Mouse (Mus musculus): ENCODE measurements around the gene Ndufs1. TPM values are rescaled to one million over a fixed set of nuclear protein-coding genes. Genes with fewer than 3 reads are reported as not detected.
"Not testable (repeated sequence)": the region's sequence is repeated elsewhere in the genome, so short reads cannot be mapped to it uniquely, and the experiment has no call there.

Gene Ndufs1
- total and polyA plus RNA-seq, 2 experiments from 2014 or later = 105 to 148 TPM

GRCm38 (mm10) chr1:63176259-63176603 is 402 bp downstream of the Ndufs1 start:
- no peak for TF ChIP-seq CTCF (IDR thresholded peaks at IDR 0.05; ENCODE audit: low read depth)
- H3K4me2 ChIP-seq (ENCODE audit: low read depth, low read length) = peak overlapping the region; percentile 76
- H3K9me3 ChIP-seq (ENCODE audit: low read length) = no peaks in the 10 kb centered on the region
- H3K27me3 ChIP-seq (ENCODE audit: insufficient read depth, low read length) = no peaks in the 10 kb centered on the region
- peaks cover 6% of the 10 kb centered on the region for H3K4me1 ChIP-seq (ENCODE audit: insufficient read depth, low read length)
- ATAC-seq (peak; percentile 59), DNase-seq (ENCODE audit: low spot score) (no peak)
- H3K4me3 ChIP-seq (ENCODE audit: low read length) = peak overlapping the region; percentile 85
- peaks cover 23% of the 10 kb centered on the region for H3K36me3 ChIP-seq (ENCODE audit: insufficient read depth, low read length)
- H3K27ac ChIP-seq = peak overlapping the region; percentile 94
- H3K9ac ChIP-seq (replicated peaks; ENCODE audit: low read length) = peak overlapping the region; percentile 75
- WGBS = under 1% methylated on average over 14 of the region's 14 CpGs

DNA sequence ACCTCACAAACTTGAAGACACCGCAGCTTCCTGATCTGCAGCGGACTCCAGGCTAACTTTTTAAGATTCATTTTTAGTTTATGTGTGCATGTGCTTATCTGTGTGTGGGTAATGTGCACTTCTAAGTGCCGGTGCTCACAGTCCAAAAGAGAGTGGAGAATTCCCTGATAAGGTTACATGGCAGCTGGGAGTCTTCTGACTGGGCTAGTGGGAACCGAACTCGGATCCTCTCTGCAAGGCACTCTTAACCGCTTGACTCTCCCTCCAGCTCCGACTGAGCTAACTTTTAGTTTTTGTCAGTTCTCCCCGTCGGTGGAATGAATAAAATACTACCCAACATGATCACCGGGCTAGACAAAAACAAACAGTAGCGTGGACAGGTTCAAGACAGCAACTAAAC is 780 bp downstream of the Ndufs1 start:
- ATAC-seq = no peak

GRCm38 (mm10) chr1:63168638-63169037 is 8.0 kb downstream of the Ndufs1 start:
- H3K36me3 ChIP-seq (ENCODE audit: insufficient read depth, low read length) = peaks cover 39% of the 10 kb centered on the region
- TF ChIP-seq CTCF (IDR thresholded peaks at IDR 0.05; ENCODE audit: low read depth) = no peak
- no peak overlapping the region for H3K4me2 ChIP-seq (ENCODE audit: low read depth, low read length)
- DNase-seq (ENCODE audit: low spot score) = no peak
- WGBS = 86% methylated on average over 2 of the region's 2 CpGs
- no peak overlapping the region for H3K9ac ChIP-seq (replicated peaks; ENCODE audit: low read length)
- H3K27me3 ChIP-seq (ENCODE audit: insufficient read depth, low read length) = no peaks in the 10 kb centered on the region
- no peak for ATAC-seq
- H3K4me1 ChIP-seq (ENCODE audit: insufficient read depth, low read length) = no peaks in the 10 kb centered on the region
- H3K9me3 ChIP-seq (ENCODE audit: low read length) = no peaks in the 10 kb centered on the region
- no peak overlapping the region for H3K27ac ChIP-seq
- no peak overlapping the region for H3K4me3 ChIP-seq (ENCODE audit: low read length)

More for the DNA sequence above, 780 bp downstream of the Ndufs1 start:
- 11% methylated on average over 11 of the region's 11 CpGs for WGBS
- H3K9me3 ChIP-seq (ENCODE audit: low read length) = no peaks in the 10 kb centered on the region
- H3K27ac ChIP-seq = peak overlapping the region; percentile 94
- peaks cover 23% of the 10 kb centered on the region for H3K36me3 ChIP-seq (ENCODE audit: insufficient read depth, low read length)
- peak overlapping the region; percentile 76 for H3K4me2 ChIP-seq (ENCODE audit: low read depth, low read length)
- H3K4me1 ChIP-seq (ENCODE audit: insufficient read depth, low read length) = peaks cover 6% of the 10 kb centered on the region
- peak; percentile 27 for DNase-seq (ENCODE audit: low spot score)
- H3K9ac ChIP-seq (replicated peaks; ENCODE audit: low read length) = peak overlapping the region; percentile 75
- H3K27me3 ChIP-seq (ENCODE audit: insufficient read depth, low read length) = no peaks in the 10 kb centered on the region
- peak overlapping the region; percentile 85 for H3K4me3 ChIP-seq (ENCODE audit: low read length)
- TF ChIP-seq CTCF (IDR thresholded peaks at IDR 0.05; ENCODE audit: low read depth) = no peak

- DNase-seq (ENCODE audit: low spot score) (no peak), ATAC-seq (no peak)
- no peak overlapping the region for H3K4me2 ChIP-seq (ENCODE audit: low read depth, low read length)
- no peaks in the 10 kb centered on the region for H3K4me1 ChIP-seq (ENCODE audit: insufficient read depth, low read length)
- no peak overlapping the region for H3K4me3 ChIP-seq (ENCODE audit: low read length)
- no peaks in the 10 kb centered on the region for H3K27me3 ChIP-seq (ENCODE audit: insufficient read depth, low read length)
- H3K27ac ChIP-seq = no peak overlapping the region
- 96% methylated on average over 13 of the region's 13 CpGs for WGBS
- no peak for TF ChIP-seq CTCF (IDR thresholded peaks at IDR 0.05; ENCODE audit: low read depth)
- H3K36me3 ChIP-seq (ENCODE audit: insufficient read depth, low read length) = peaks cover 25% of the 10 kb centered on the region
- no peaks in the 10 kb centered on the region for H3K9me3 ChIP-seq (ENCODE audit: low read length)
- H3K9ac ChIP-seq (replicated peaks; ENCODE audit: low read length) = no peak overlapping the region
Measured at GRCm38 (mm10) chr1:63140231-63140630, 36.4 kb downstream of the Ndufs1 start.

DNA sequence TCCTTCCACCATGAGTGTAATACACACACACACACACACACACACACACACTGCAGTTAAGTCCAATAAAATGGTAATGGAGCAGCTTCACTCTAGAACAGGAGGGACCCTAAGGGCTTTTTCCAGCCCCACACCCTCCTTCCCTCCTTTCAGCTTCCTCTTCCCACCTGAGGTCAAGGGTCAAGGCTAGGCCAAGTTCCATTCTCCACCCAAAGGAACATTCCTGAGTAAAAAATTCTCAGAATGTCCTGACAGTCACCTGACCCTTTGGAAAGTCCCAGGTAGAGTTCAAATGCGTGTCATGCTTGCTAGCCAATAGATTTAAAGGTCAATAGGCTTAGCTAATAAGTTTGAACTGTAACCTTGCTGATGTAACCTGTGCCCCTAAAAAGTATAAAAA is 38.0 kb downstream of the Ndufs1 start:
- H3K27ac ChIP-seq; H3K9ac ChIP-seq (replicated peaks; ENCODE audit: low read length); ATAC-seq; H3K4me3 ChIP-seq (ENCODE audit: low read length); DNase-seq (ENCODE audit: low spot score); H3K4me2 ChIP-seq (ENCODE audit: low read depth, low read length); H3K4me1 ChIP-seq (ENCODE audit: insufficient read depth, low read length); H3K27me3 ChIP-seq (ENCODE audit: insufficient read depth, low read length); H3K9me3 ChIP-seq (ENCODE audit: low read length): not testable (repeated sequence)
- peaks cover 14% of the 10 kb centered on the region for H3K36me3 ChIP-seq (ENCODE audit: insufficient read depth, low read length)
- WGBS = 100% methylated on average over 1 of the region's 1 CpGs

DNA sequence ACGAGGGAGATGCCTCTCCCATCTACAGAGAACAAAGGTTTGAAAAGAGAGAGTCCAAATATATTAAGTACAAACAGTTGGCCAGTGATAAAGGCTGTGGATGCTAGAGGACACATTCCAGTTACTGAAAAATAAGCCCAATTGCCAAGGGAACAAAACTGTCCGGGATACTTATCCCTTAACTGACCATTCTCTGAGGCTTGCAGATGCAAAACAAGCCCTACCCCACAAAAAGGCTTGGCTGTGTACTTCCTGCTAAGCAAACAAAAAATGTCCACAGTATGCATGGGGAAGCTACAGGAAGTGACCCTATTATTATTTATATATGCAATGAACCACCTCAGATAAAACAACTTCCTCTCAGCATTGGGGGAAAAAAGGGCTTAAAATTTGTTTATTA is 38.7 kb downstream of the Ndufs1 start:
- H3K4me1 ChIP-seq (ENCODE audit: insufficient read depth, low read length) = no peaks in the 10 kb centered on the region
- no peak overlapping the region for H3K9ac ChIP-seq (replicated peaks; ENCODE audit: low read length)
- H3K4me2 ChIP-seq (ENCODE audit: low read depth, low read length) = no peak overlapping the region
- no peak for DNase-seq (ENCODE audit: low spot score)
- H3K9me3 ChIP-seq (ENCODE audit: low read length) = no peaks in the 10 kb centered on the region
- peaks cover 8% of the 10 kb centered on the region; the same call in 1 of the 2 replicates for H3K36me3 ChIP-seq (ENCODE audit: insufficient read depth, low read length)
- no peak for TF ChIP-seq CTCF (IDR thresholded peaks at IDR 0.05; ENCODE audit: low read depth)
- ATAC-seq = no peak
- no peak overlapping the region for H3K4me3 ChIP-seq (ENCODE audit: low read length)
- 79% methylated on average over 2 of the region's 2 CpGs for WGBS
- H3K27ac ChIP-seq = no peak overlapping the region
- H3K27me3 ChIP-seq (ENCODE audit: insufficient read depth, low read length) = no peaks in the 10 kb centered on the region

DNA sequence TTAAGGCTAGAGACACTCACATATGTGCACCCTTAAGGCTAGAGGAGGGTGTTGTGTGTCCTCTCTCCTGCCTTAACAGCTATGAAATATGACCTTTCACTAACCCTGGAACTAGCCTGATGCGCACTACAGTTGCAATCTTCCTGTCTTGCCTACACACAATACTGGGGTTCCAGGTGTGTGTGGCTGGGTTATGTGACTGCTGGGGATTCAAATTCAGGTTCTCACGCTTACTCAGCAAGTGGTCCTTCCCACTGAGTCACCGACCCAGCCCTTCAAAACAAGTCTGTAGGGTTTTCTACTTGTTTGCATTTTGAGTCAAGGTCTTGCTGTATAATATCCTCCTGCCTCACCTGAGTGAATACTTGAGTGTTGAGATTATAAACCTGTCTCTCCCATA is 42.1 kb downstream of the Ndufs1 start:
- 77% methylated on average over 3 of the region's 3 CpGs for WGBS
- DNase-seq (ENCODE audit: low spot score) = no peak

More for the DNA sequence above, 42.1 kb downstream of the Ndufs1 start:
- H3K27ac ChIP-seq = no peak overlapping the region
- no peak overlapping the region for H3K4me3 ChIP-seq (ENCODE audit: low read length)
- no peaks in the 10 kb centered on the region for H3K27me3 ChIP-seq (ENCODE audit: insufficient read depth, low read length)
- H3K9ac ChIP-seq (replicated peaks; ENCODE audit: low read length) = no peak overlapping the region
- no peak overlapping the region for H3K4me2 ChIP-seq (ENCODE audit: low read depth, low read length)
- no peak for TF ChIP-seq CTCF (IDR thresholded peaks at IDR 0.05; ENCODE audit: low read depth)
- H3K36me3 ChIP-seq (ENCODE audit: insufficient read depth, low read length) = no peaks in the 10 kb centered on the region; the same call in 1 of the 2 replicates
- no peaks in the 10 kb centered on the region for H3K4me1 ChIP-seq (ENCODE audit: insufficient read depth, low read length)
- ATAC-seq = no peak
- no peaks in the 10 kb centered on the region for H3K9me3 ChIP-seq (ENCODE audit: low read length)

All from hindbrain, postnatal 0 days (tissue).